Mouse (Mus musculus) neural tube, embryonic 10.5 days (tissue): ENCODE data around the gene Minos1.
A peak's percentile ranks its signal among the peaks of the same experiment; 100 is the strongest.

Source experiments
- DNase-seq: peaks from one replicate; pipeline ENCODE4 v3.0.0-alpha.2; 2017; ENCODE audit warnings: low spot score; ENCODE audit errors: extremely low spot score

Gene Minos1

DNA sequence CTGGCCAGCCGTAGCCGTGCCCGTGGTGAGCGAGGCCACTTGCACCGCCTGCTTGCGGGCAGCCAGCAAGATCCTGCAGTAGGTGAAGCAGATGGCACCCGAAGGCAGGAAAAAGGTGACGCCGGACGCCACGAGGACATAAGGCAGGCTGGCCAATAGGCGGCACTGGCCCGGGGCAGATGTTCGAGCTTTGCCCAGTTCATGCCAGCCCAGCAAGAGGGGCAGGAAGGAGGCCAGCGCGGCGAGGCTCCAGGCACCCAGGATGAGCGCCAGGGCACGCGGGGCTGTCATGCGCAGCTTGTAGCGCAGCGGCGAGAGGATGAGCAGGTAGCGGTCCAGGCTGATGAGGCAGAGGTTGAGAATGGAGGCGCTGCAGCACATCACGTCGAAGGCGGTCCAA, 56.9 kb downstream of the Minos1 start:
- DNase-seq: no peak

DNA sequence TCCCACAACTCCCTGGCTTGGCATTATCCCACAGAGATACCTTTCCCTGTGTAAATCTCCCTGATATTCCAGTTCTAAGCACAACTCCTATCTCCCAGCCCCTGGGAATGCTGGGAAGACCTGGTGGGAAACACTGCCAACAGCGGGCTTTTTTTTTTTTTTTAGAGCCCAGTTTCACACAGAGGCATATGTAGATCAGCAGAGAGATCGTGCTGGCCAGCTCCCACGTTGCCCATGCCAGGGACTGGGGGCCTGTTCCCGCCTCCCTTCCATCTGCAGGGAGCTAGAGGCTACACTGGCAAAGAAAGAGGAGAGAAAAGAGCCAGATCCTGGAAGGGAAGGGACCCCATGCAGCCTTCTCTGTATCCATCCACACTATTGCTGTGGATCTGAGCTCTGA, 62.6 kb downstream of the Minos1 start:
- no peak for DNase-seq

GRCm38 (mm10) chr4:139064831-139065230, 66.1 kb downstream of the Minos1 start:
- DNase-seq: no peak

- peak; percentile 64 for DNase-seq
Measured at GRCm38 (mm10) chr4:139059569-139059968, 71.3 kb downstream of the Minos1 start.

DNA sequence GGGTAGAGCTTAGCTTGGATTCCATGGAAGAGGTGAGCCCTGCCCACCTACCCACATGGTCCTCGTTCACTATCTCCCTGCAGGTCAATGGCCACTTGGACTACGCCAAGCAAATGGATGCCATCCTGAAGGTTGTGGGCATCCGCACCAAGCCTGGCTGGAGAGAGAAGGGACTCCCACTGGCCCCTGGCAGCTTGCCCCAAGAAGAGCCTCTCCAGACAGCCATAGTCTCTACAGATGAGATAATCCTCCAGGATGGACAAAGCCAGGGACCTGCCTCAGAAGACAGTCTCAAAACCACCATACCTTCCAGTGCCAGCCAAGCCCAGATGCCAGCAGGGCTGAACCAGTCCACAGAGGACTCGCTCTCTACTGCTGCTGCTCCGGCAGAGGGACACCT, 72.9 kb downstream of the Minos1 start:
- DNase-seq: no peak

DNA sequence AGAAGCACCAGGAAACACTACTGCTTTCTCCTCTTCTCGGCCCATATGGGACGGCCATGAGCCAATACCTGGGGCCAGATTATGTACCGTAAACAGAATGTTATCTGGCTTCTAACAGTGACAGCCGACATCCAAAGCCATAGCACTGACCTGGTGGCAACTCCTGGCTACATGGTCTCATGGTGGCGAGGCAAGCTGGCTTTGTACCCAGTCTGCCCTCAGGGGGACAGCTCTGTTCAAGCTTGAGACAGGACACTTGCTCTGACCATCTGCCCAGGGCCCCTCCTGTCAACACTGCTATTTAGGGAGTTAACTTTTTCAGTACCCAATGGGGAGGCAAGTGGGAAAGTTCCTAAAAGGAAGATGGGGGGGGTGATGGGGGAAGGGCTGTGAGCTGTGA, 73.6 kb downstream of the Minos1 start:
- no peak for DNase-seq

GRCm38 (mm10) chr4:139055744-139056143, 75.2 kb downstream of the Minos1 start:
- DNase-seq: no peak

GRCm38 (mm10) chr4:139055336-139055735, 75.6 kb downstream of the Minos1 start:
- no peak for DNase-seq

DNA sequence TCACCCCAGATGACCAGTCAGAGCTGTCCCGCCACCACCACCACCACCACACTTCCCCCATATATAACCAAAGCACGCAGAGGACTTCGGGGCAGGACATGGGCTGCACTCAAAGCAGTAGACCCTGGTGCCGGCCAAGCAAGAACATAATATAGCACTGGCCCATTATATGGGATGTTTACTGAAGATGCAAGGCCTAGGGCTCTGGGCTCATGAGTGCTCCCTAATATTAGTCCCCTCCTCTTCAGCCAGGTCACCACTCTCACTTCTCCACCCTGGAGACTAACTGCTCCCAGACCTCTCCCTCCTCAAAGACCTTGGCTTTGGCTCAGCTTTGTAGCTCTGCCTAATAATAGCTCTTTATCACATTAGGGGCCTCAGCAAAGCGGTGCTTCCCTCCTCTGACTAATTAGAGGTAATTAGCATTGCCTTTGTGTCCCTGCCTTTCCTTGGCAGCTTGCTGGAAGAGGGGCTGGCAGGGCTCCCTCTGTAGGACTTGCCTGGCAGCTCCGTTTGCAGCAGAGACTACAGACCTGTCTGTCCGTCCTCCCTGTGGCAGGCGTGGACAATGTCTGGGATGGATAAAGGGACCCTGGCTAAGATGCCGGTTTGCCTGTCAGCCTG, 76.5 kb downstream of the Minos1 start:
- no peak for DNase-seq

- DNase-seq: no peak
Measured at GRCm38 (mm10) chr4:139053391-139053790, 77.5 kb downstream of the Minos1 start.

DNA sequence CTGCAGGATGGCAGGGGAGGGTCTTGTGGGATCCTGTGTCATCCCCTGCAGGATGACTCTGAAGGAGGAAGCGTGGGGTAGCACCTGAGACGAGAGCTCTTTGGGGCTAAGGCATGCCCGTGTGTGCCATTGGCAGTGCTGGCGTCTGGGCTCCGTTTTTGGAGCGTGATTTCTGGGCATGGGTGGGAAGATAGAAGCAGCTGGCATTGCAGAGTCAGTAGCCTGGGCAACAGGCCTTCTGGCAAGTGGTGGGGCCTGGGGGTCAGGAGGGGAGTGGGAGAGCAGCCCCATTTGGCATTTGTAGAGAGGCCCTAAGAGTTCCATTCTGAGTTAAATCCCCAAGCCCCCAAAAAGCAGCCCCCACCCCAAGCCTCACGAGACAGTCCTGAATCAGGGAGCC, 78.1 kb downstream of the Minos1 start:
- no peak for DNase-seq
